Mouse (Mus musculus) embryo, embryonic 11 days (tissue): Measurements from ENCODE around the gene Adprh.

ENCODE experiments used
- DNase-seq: peaks from one replicate; pipeline ENCODE4 v3.0.0-alpha.2; 2015

Gene Adprh

DNA sequence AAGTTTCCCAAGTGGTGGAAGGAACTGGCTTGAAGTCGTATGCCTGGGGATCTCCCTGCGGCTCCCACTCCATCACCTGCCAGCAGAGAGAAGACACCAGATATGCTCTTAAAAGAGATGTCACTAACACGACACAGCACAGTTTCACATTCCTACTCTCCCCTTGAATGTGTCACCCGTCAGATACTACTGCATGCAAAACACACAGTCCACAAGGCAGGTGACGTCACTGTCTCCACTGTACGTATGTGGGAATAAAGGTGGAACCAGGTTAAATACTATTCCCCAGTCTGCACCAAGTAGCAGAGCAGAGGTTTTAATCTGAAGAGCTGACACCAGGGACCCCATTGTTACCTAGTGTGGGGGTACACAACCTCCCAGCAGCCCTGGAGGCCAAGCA, 12.1 kb downstream of the Adprh start:
- DNase-seq, result no peak

DNA sequence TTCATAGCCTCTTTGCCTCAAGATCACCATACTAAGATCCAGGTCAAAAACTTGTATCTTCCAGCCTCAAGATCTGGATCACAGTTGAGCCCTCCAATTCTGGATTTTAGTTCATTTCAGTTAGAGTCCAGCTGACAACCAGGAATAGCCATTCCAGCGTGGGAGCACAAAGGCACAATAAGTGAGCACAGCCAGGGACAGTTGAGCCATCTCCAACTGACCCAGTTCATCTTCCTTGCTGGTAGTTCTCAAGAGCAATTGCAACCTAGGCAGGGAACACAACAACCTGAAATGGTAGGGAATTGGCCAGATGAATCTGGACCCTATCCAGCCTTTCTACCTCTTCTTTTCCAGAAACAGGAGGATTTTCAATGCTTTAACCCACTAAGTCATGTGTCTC, 13.3 kb downstream of the Adprh start:
- no peak for DNase-seq

DNA sequence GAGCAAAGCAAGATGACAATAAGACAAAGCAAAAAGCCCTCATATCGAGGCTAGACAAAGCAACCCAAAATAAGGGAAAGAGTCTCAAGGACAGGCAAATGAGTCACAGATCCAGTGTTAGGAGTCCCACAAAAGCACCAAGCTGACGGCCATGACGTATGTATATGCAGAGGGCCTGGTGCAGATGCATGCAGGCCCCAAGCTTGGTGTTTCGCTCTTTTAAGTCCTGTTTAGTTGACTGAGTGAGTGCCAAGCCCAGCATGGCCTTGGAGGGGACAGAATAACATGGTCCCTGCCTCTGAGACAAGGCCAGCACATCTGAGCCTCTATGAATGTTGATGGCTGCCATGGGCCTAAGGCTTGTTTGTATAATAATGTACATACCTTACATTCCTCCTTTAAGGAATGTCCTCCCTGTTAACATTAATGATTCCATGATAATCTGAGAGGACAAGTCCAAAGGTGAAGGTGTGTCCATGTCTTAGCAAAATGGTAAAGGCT, 18.2 kb downstream of the Adprh start:
- no peak for DNase-seq

DNA sequence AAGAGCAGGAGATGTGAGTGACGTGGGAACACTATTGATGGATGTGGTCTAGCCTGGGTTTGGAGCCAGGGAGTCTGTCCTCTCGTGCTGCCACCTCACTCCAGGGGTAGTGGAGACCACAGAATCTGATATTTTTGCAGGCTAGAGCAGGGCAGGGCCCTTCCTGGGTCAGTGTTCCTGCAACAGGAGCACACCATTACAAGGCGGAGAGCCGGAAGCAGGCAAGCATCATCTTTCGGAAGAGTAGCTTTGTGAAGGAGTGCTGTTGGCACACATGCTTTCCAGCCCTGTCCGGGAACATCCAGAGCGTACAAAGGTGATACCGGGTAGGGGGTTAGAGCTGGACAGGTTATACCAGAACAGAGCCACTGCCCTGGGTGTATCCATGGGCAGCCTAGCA, 19.0 kb downstream of the Adprh start:
- DNase-seq, result no peak

DNA sequence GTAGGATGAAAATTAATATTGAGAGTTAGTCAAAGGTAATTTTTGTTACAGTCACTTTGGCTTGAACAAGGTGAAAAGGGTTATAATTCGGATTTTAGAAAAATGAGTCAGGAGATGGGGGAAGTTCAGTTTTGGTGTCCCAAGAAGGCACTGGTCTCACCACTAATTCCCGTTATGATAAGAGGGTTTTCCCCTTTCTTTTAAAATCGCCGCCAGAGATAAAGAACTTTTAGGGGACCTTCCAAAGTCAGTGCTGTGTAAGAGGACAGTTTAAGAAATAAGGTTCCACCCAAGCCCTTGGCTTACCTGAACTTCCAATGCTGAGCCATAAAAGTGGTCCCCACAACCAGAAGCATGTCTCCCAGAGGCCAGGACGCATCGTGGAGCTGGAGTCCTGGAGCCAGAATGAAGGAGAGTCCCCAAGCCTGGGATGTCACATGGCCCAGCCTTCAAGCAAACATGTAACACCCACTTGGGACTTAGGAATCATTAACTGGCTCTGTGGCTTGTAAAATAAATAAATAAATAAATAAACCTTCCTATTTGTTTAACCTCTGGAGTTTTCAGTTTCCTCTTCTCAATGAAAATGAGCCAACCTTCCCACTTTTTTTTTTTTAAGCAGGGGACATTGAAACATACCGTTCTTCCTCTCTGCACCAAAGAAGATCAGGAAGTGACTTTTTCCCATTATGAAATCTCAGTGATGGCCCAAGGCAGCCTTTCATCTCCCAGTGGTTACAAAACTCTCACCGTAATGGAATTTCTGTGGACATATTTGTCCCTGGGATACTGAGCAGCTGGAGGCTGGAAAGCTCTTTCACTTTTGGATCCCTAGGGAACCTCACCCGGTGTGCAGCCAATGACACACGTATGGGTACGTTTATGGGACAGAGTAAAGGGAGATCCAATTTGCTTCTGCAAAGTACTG, 19.7 kb downstream of the Adprh start, which contains the start of gene Pla1a:
Gene Pla1a, minus strand, starts transcription at position 648 of the 928 bp plus-strand sequence.
- DNase-seq, result no peak

DNA sequence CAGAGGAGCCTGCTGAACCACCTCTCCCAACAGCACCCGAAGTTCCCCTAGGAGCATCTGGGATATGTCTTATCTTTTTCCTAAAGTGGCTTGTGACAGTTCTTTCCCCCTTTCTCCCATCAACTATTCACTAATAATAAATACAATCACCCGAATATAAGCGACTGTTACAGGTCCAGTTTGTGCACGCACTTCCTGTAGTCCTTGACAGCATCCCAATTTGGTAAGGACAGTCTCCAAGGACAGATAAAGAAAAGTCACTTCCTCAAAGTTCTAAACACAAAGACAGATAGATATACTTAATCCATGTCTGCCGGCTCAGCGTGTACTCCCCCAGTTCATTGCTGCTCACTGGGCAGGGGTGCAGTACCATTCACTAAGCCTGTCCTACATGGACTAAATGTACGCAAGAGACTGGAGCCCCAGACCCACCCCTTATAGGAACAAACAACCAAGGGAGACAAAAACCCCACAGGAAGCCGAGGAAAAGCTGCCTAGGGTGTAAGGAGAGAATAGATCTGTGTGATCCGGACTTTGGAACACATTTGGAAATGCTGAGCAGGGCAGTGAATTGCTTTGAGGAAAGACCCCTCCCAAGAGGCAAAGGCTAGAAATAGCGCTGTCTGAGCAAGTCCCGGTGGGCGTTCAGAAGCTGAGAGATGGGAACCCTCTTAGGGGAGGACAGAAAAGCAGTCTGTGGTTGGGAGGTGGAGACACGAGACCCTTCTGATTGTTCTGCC, 20.9 kb downstream of the Adprh start:
- no peak for DNase-seq

DNA sequence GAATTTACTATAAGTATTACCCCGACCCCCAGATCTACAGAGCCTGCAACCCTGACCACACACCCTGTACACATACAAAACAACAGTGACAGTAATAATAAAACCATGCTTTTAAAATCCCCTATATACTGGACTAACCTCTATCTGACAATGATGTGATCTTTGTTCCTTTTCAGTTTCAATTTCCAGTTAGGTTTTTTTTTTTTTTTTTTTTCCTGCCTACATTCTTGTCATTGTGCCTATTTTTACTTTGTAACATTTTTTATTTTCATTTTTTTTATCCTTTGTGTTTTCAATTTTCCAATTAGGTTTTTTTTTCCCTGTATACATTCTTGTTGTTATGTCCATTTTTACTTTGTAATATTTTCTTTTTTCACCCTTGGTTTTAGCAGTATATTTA, 26.7 kb downstream of the Adprh start:
- DNase-seq, result no peak

DNA sequence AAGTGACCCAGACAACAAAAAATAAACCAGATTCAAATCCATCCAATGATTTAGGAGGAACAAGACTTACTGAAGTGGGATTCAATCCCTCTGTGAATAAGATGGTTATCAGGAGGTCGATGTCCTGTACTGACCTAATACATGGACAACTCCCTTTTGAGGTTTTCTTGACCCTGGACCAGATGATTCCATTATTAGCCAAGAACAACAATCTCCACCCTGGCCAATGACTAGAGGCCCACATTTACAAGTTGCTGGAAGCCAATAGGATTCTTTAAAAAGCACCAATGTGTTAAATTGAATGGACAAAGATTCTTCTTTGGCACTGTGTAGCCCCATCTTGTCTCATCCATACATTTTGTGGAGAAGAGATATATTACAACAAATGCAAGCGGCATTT, 27.1 kb downstream of the Adprh start:
- DNase-seq, result no peak

DNA sequence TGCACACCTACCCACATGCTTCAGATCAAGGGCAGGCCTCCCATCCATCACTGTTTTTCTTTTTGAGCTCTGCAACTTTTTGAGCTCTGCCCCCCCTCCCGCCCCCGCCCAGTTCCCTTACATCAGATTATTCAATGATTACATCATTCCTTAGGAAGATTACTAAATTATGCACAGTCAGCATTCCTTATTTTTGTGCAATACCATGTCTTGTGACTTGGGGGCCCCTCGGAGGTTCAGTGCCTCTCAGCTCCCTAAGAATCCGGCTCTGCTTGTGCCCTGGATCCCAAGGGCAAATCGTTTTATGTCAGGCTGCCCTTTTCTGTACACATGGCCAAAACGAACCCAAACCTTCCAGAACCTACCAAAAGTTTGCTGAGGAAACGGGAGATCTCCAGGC, 37.5 kb downstream of the Adprh start:
- DNase-seq, result no peak

DNA sequence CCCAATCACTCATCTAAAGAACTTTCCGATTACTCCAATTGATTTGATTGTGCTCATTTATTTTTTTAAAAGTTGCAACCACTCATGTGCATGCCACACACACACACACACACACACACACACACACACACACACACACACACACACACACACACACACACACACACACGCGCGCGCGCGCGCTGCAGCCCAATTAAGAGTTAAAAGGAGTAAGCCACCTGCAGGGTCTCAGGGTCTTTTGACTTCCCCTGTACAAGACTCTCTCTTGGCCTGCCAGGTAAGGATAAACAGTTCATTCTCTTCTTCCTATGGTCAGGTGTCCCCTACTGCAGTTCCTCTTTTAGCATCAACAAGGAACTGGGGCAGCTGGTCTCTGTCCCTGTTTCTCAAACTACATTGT, 44.1 kb downstream of the Adprh start:
- no peak for DNase-seq

DNA sequence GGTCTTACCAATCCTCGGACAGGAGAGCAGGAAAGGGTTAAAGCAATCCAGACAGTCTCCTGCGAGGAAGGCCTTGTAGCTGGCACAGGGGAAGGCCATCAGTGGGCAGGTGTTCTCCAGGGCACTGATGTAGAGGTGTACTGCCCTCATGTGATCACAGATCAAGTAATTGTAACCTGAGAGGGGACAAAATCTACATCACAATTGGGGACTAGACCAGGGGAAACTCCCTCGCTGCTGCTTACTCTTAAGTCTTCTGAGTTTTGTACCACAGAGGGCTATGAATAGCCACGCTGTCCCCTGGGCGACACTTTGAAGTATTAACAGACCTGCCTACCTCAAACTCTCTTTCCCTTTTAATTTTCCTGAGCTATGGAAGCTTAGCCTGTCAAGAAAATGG, 44.9 kb downstream of the Adprh start:
- DNase-seq, result no peak

DNA sequence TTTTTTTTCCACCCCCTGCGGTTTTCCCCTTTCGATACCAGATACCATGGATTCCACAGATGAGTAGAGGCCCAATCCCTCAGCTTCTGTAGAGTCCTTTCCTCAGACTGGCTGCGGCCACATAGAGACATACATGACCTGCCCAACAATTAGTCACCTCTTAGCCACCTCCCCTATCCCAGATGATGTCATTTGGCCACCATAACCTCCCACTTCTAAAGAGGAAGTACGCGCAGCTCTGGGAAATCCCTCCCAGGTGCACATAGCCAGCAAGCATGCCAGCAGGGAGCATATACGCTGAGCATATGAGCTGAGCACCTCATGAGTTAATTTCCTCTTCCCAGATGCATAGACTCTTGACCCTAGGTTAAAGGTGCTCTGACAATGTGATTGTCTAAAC, 45.8 kb downstream of the Adprh start:
- DNase-seq, result no peak

DNA sequence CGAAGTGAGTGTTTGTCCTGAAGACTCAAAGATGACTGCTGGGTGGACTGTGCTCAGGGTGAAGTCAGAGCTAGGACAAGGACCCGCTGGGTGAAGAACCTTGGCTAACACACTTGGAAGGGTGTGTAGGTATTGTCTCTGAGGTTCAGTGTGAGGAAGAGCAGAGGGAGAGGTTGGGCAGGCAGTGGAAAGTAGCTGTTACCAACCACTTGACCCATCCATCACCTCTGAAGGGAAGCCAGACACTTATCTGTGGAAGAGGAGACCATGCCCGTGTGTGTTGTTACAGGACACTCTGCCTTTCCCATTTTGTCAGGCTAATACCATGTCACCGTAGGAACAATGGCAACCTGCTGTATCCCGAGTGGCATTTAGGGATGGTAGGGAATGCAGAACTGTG, 46.2 kb downstream of the Adprh start:
- no peak for DNase-seq

DNA sequence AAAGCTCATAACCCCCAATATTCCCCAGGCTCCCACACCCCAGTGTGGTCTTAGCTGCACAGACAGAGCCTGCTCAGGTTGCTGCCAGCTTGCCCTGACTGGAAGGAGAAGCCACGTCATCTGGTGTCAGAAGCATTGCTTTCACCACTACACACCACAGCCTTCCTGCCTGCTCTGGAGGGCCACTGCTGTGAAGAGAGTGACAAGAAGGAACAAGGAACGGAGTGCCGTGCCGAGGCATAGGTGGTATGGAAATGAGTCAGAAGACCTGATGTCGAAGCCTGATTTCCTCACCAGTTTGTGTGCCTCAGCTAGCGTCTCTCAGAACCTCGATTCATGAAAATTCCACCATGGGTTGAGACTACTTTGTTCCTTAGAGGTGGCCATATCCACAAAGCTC, 48.9 kb downstream of the Adprh start:
- no peak for DNase-seq

DNA sequence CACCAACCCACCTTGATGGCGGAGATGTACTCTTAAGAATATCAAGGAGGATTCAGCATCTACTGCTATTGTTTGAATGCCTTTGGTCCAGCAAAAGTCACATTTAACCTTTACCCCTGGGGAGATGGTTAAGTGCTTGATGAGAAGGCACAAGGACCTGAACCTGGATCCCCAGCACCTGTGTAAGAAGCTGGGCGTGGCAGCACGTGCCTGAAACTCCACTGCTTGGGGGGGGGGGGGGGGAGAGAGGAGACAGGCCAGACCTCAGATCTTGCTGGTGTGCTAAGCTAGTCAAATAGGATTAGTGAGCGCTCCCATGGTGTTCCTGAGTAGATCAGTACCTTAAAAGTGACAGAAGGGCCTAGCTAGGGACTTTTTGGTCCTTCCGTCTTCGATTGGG, 51.0 kb downstream of the Adprh start:
- no peak for DNase-seq

DNA sequence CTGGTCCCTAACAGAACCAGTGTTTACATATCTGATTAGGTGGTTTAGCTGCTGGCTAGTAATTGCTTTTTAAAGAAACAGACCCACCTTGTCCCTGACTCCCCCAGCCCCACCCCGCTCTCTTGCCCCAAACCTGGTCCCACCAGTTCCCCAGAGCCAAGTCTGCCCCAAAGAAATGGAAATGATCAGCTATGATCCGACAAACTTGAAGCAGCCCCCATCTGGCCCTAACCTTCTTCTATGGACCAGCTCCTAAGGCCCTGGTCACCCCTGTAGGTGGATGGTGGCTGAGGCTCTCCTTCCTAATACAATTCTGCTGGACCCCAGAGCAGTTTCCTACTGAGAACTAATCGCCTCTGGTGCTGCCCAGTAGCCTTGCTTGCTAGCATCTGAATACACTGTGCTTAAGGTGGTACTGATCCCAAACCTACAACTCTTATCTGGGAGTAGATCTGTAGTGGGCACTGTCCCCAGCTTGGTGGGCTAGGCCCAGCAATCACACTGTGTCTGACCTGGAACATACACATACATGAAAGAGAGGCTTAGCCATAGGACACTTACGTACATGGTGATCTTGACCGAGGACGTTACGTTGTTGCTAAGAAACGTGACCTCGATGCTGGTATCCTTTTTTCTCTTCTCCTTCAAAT, 52.1 kb downstream of the Adprh start:
- DNase-seq, result no peak

DNA sequence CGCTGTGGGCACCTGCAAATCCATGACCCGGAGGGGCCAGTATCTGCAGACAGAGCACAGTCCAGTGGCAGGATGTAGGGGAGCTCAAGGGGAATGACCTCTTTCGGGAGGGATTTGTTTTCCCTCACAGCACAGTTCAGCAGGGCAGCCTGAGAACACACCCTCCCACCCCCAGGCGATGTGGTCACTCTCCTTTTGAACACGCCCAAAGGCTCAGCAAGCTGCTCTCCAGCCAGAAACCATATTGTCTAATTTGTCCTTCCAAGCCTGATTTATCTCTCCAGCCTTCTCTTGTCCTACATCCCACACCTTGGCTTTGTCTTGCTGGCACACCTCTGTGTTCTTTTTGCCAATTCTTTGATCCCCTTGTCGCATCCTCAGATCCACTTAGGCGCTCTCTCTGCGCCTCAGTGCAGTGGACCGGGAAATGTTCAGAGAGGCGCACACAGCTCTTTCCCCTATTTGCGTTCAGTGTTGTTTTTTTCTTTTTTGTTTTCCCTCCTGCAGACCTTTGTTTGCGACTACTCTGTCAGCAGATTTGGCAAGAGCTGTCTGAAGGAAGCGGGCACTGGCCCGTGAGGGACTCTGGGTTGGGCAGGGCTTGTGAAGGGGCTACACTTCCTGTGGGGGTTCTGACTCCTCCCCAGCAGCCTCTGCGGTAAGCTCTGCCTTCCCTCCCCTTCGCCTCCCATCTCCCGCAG, 52.8 kb downstream of the Adprh start:
- peak; percentile 75 for DNase-seq

DNA sequence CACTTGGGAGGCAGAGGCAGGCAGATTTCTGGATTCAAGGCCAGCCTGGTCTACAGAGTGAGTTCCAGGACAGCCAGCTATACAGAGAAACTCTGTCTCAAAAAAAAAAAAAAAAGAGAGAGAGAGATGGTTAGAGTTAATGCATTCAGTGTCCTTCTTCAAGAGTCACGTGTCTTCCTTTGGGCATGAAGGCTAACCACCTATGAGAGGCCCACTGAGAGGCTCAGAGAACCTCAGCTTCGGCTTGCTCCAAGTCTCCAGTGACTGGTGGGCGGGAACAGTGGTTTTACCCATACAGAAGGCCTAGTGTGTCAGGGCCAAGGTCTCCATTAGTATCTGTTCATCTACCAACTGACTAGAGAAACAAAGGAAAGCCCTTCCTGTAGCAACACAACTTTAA, 53.4 kb downstream of the Adprh start:
- no peak for DNase-seq

DNA sequence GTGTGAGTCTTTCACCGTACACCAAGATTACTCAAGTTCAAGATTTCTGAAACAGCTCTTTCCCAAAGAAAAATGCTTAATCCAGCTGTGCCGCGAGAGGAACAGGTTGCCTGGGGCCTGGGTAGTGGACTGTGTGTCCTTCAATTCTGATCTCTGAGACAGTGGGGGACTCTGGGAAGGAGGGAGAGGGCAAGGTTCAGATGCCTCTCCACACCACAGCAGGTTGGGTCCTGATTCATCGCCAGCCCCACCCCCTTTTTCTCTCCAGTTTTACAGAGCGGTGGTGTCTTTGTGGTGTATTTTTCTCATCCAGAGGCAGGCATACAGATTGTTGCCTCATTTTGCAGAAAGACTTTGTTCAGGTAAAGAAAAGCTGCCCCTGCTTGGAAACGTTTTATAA, 54.2 kb downstream of the Adprh start:
- DNase-seq, result no peak

DNA sequence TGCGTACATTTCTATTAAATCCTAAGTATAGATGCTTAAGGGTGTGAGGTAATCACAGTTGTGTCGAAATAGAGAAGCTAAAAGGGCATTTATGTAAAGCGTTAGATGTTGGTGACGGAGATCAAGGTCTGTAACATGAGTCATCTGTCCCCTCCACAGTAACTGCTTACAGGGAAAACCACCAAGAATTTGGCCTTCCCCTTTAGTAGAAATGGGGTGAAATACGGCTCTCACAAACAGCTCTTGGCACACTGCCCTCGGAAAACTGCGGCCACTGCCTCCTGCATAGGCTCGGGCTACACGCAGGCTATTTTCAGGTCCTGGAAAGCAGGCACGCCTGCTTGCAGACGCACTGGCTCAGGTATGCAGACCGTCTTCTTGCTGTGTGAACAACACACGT, 56.3 kb downstream of the Adprh start:
- no peak for DNase-seq

DNA sequence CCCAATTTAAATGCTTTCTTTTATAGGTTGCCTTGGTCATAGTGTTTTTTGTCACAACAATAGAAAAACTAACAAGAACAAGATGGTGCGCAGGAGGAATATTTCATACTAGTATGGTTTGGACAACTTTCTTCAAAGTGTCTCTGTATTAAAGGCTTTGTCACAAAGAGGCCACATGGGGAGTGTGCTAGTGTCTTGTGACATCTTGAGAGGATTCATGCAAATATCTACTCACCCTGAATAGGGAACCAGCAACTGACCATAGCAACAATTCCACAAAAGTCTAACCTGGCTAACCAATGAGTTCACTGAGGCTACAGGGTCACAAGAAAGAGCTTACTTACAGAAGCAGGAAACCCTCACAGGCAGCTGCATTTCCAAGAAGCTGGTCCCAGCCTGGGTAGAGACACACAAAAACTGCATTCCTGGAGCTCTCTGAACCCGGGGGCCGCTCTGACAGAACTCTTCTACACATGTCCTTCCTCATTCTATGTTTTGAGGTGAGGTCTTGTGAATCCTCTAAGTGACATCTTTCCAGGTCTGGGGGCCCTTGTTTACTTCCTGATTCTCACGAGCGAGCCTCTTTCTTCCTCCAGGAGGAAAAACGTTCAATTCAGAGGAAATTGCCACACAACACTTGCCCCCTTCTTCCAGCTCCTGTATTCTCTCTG, 57.3 kb downstream of the Adprh start:
- no peak for DNase-seq

DNA sequence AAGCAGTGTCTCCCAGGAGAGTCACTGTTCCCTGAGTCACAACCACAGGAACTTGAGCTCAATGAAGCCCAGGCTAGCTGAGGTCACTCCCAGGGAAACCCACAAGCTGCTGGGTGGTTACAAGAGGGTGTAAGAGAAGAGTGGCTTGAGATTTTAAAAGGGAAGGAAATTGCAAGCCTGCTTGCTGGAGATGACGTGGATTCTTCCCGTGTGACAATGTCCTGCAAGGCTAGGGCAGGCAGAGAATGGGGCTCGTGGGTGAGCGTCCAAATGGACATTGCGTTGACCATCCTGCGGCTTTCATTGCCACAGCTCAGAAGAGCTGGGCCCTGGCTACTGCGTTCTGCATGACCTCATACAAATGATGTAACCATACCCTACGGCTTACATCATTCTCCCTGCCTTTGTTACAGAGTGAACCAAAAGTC, 58.3 kb downstream of the Adprh start:
- no peak for DNase-seq
